ENCODE assay signal across 8 mouse cellular contexts in genomic region chr11:75530845-75531373, GRCm38 (mm10). TPM values are rescaled to one million over a fixed set of nuclear protein-coding genes. Genes with fewer than 3 reads are reported as not detected.
DNase-seq lines count a peak whose midpoint lies in the region; ATAC-seq and TF ChIP-seq lines count a peak whose summit lies in the region.

No protein-coding gene starts in this region.

- H3K27me3 ChIP-seq in thymus, adult 2 months (ENCODE audit: control insufficient read depth, insufficient read depth, low read length), result no peaks in the 10 kb centered on the region
- no peaks in the 10 kb centered on the region for H3K27me3 ChIP-seq in hindbrain, embryonic 14.5 days (ENCODE audit: control insufficient read depth, insufficient read depth, low read length)
- H3K27me3 ChIP-seq in lung, postnatal 0 days (replicated peaks; ENCODE audit: insufficient read depth, low read length), result no peaks in the 10 kb centered on the region

- TF ChIP-seq EP300 in lung, postnatal 0 days (IDR thresholded peaks at IDR 0.05), result no peak

- H3K4me2 ChIP-seq in hindbrain, embryonic 14.5 days (replicated peaks), result peak overlapping the region; percentile 98
- H3K4me2 ChIP-seq in lung, postnatal 0 days (replicated peaks; ENCODE audit: low read depth, low read length), result peak overlapping the region; percentile 99

- ATAC-seq in hindbrain, embryonic 14.5 days (ENCODE audit: low FRiP score), result peak; percentile 14
- no peak for ATAC-seq in lung, postnatal 0 days

- no peak for TF ChIP-seq POLR2A in thymus, adult 2 months (IDR thresholded peaks at IDR 0.05; ENCODE audit: control insufficient read depth, extremely low read depth, insufficient read depth, low read length, poor library complexity)

- WGBS in thymus, adult 2 months, result under 1% methylated on average over 31 of the region's 31 CpGs
- WGBS in hindbrain, embryonic 14.5 days, result under 1% methylated on average over 31 of the region's 31 CpGs
- under 1% methylated on average over 31 of the region's 31 CpGs for WGBS in lung, postnatal 0 days

- H3K9ac ChIP-seq in hindbrain, embryonic 14.5 days, result peak overlapping the region; percentile 88
- H3K9ac ChIP-seq in lung, postnatal 0 days (replicated peaks; ENCODE audit: low read depth), result peak overlapping the region; percentile 80

- H3K9me3 ChIP-seq in hindbrain, embryonic 14.5 days (ENCODE audit: control insufficient read depth, low read length), result no peaks in the 10 kb centered on the region
- no peaks in the 10 kb centered on the region for H3K9me3 ChIP-seq in lung, postnatal 0 days (ENCODE audit: low read length)

- no peaks in the 10 kb centered on the region for H3K36me3 ChIP-seq in thymus, adult 2 months (ENCODE audit: control insufficient read depth, insufficient read depth, low read length)
- H3K36me3 ChIP-seq in hindbrain, embryonic 14.5 days (replicated peaks; ENCODE audit: control insufficient read depth, insufficient read depth), result no peaks in the 10 kb centered on the region
- no peaks in the 10 kb centered on the region for H3K36me3 ChIP-seq in lung, postnatal 0 days (ENCODE audit: insufficient read depth, low read length)

- peaks cover 13% of the 10 kb centered on the region for H3K4me1 ChIP-seq in thymus, adult 2 months (replicated peaks; ENCODE audit: control insufficient read depth, insufficient read depth, low read length)
- peaks cover 30% of the 10 kb centered on the region for H3K4me1 ChIP-seq in hindbrain, embryonic 14.5 days (replicated peaks; ENCODE audit: control insufficient read depth, insufficient read depth, low read length)
- H3K4me1 ChIP-seq in lung, postnatal 0 days (ENCODE audit: insufficient read depth, low read depth, low read length), result peaks cover 7% of the 10 kb centered on the region; the same call in 1 of the 2 replicates

- H3K27ac ChIP-seq in thymus, adult 2 months (ENCODE audit: control insufficient read depth, insufficient read depth, low read length), result peak overlapping the region; percentile 77
- peak overlapping the region; percentile 95 for H3K27ac ChIP-seq in hindbrain, embryonic 14.5 days
- peak overlapping the region; percentile 91 for H3K27ac ChIP-seq in lung, postnatal 0 days (ENCODE audit: low read length)

- peak overlapping the region; percentile 86 for H3K4me3 ChIP-seq in thymus, adult 2 months (ENCODE audit: control insufficient read depth, insufficient read depth, low read length)
- peak overlapping the region; percentile 59 for H3K4me3 ChIP-seq in hindbrain, embryonic 14.5 days (replicated peaks; ENCODE audit: low read length)
- H3K4me3 ChIP-seq in lung, postnatal 0 days (ENCODE audit: low read depth, low read length), result peak overlapping the region; percentile 62

- TF ChIP-seq CTCF in thymus, adult 2 months (IDR thresholded peaks at IDR 0.05; ENCODE audit: borderline replicate concordance, control insufficient read depth, extremely low read depth, insufficient read depth, low read length, poor library complexity), result no peak
- no peak for TF ChIP-seq CTCF in lung, postnatal 0 days (IDR thresholded peaks at IDR 0.05)

- peak; percentile 68 for DNase-seq in cerebellum, adult 9-10 months
- no peak for DNase-seq in cerebellum, adult 8-10 months
- DNase-seq in thymus, adult 2 months, result peak; percentile 50
- no peak for DNase-seq in thymus, postnatal 36 days
- DNase-seq in hindbrain, embryonic 14.5 days (ENCODE audit: low spot score), result peak; percentile 55
- DNase-seq in lung, postnatal 0 days (ENCODE audit: low spot score), result peak; percentile 53
- peak; percentile 37 for DNase-seq in thymus, postnatal 0 days (ENCODE audit: low spot score)
- DNase-seq in right cerebral cortex, postnatal 25 days, result no peak

RNA-seq across cellular contexts. Expression of gene Slc43a2, which starts 0.6 kb away (rescaled TPM):
- polyA plus RNA-seq in thymus, adult 2 months (2012; rRNA removed), result 207 and 214 TPM in 2 replicates
- 13.8 and 15.2 TPM in 2 replicates for polyA plus RNA-seq in hindbrain, embryonic 14.5 days (2014; fragmentation: Nextera tagmentation; extraction: Ambion mirVana)
- 18.2 and 24.0 TPM in 2 replicates for polyA plus RNA-seq in lung, postnatal 0 days (2015; fragmentation: Nextera tagmentation; extraction: Ambion mirVana)
- polyA plus RNA-seq in thymus, postnatal 0 days (2015; fragmentation: Nextera tagmentation; extraction: Ambion mirVana), result 33.2 and 33.6 TPM in 2 replicates

RNA-seq across cellular contexts. Expression of gene Scarf1, which starts 17.6 kb away (rescaled TPM):
- 4.7 and 4.8 TPM in 2 replicates for polyA plus RNA-seq in thymus, adult 2 months (2012; rRNA removed)
- polyA plus RNA-seq in hindbrain, embryonic 14.5 days (2014; fragmentation: Nextera tagmentation; extraction: Ambion mirVana), result 3.5 and 4.2 TPM in 2 replicates
- polyA plus RNA-seq in lung, postnatal 0 days (2015; fragmentation: Nextera tagmentation; extraction: Ambion mirVana), result 18.5 and 21.2 TPM in 2 replicates
- polyA plus RNA-seq in thymus, postnatal 0 days (2015; fragmentation: Nextera tagmentation; extraction: Ambion mirVana), result 2.4 and 2.7 TPM in 2 replicates

RNA-seq across cellular contexts. Expression of gene Rilp, which starts 21.0 kb away (rescaled TPM):
- polyA plus RNA-seq in thymus, adult 2 months (2012; rRNA removed), result 3.0 and 3.2 TPM in 2 replicates
- polyA plus RNA-seq in hindbrain, embryonic 14.5 days (2014; fragmentation: Nextera tagmentation; extraction: Ambion mirVana), result 2.8 and 3.1 TPM in 2 replicates
- 12.4 and 15.7 TPM in 2 replicates for polyA plus RNA-seq in lung, postnatal 0 days (2015; fragmentation: Nextera tagmentation; extraction: Ambion mirVana)
- polyA plus RNA-seq in thymus, postnatal 0 days (2015; fragmentation: Nextera tagmentation; extraction: Ambion mirVana), result 0.90 and 1.1 TPM in 2 replicates

RNA-seq across cellular contexts. Expression of gene Prpf8, which starts 44.3 kb away (rescaled TPM):
- polyA plus RNA-seq in thymus, adult 2 months (2012; rRNA removed), result 142 and 161 TPM in 2 replicates
- polyA plus RNA-seq in hindbrain, embryonic 14.5 days (2014; fragmentation: Nextera tagmentation; extraction: Ambion mirVana), result 74.5 and 83.2 TPM in 2 replicates
- 19.7 and 22.5 TPM in 2 replicates for polyA plus RNA-seq in lung, postnatal 0 days (2015; fragmentation: Nextera tagmentation; extraction: Ambion mirVana)
- polyA plus RNA-seq in thymus, postnatal 0 days (2015; fragmentation: Nextera tagmentation; extraction: Ambion mirVana), result 39.2 and 40.0 TPM in 2 replicates

RNA-seq across cellular contexts. Expression of gene Pitpna, which starts 57.0 kb away (rescaled TPM):
- polyA plus RNA-seq in thymus, adult 2 months (2012; rRNA removed), result 99.7 and 108 TPM in 2 replicates
- 136 and 159 TPM in 2 replicates for polyA plus RNA-seq in hindbrain, embryonic 14.5 days (2014; fragmentation: Nextera tagmentation; extraction: Ambion mirVana)
- 71.1 and 74.4 TPM in 2 replicates for polyA plus RNA-seq in lung, postnatal 0 days (2015; fragmentation: Nextera tagmentation; extraction: Ambion mirVana)
- polyA plus RNA-seq in thymus, postnatal 0 days (2015; fragmentation: Nextera tagmentation; extraction: Ambion mirVana), result 103 and 112 TPM in 2 replicates

Comparison
In these comparisons a context has a peak if more than half of its experiments do, and no peak if none do; other contexts are left out.
1. DNase-seq: peak in cerebellum, adult 9-10 months (single experiment), thymus, adult 2 months (single experiment), hindbrain, embryonic 14.5 days (single experiment), lung, postnatal 0 days (single experiment) and thymus, postnatal 0 days (single experiment); none in cerebellum, adult 8-10 months (single experiment), thymus, postnatal 36 days (0 of 2) and right cerebral cortex, postnatal 25 days (single experiment).
2. Peak in every context shown above with its lines, with median percentiles within 50 percentile points of each other: H3K27ac ChIP-seq and H3K4me3 ChIP-seq.